Mouse (Mus musculus): ENCODE data around the gene Ano4.

- TF ChIP-seq CTCF (IDR thresholded peaks at IDR 0.05; ENCODE audit: low read depth, low read length), result no peak
- no peak for TF ChIP-seq GATA2 (IDR thresholded peaks at IDR 0.05; ENCODE audit: borderline replicate concordance, low read depth, low read length)
- TF ChIP-seq GATA1 (IDR thresholded peaks at IDR 0.05; ENCODE audit: borderline replicate concordance, low read length), result no peak
- TF ChIP-seq POLR2AphosphoS5 (IDR thresholded peaks at IDR 0.05; ENCODE audit: insufficient replicate concordance, low read depth, low read length), result no peak
- no peak for TF ChIP-seq TAL1 (conservative IDR thresholded peaks at IDR 0.05; ENCODE audit: low read depth, low read length)
Observed at GRCm38 (mm10) chr10:89351416-89351815, 6.9 kb upstream of the Ano4 start.
